8 mouse cellular contexts compared by ENCODE assay signal in genomic region chr7:17026710-17027587, GRCm38 (mm10). TPM values are rescaled to one million over a fixed set of nuclear protein-coding genes. Genes with fewer than 3 reads are reported as not detected.
A peak's percentile ranks its signal among the peaks of the same experiment; 100 is the strongest.
DNase-seq lines count a peak whose midpoint lies in the region; ATAC-seq and TF ChIP-seq lines count a peak whose summit lies in the region.

No protein-coding gene starts in this region.

- TF ChIP-seq POLR2A in olfactory bulb, adult 2 months (IDR thresholded peaks at IDR 0.05; ENCODE audit: insufficient read depth, low read depth, low read length): no peak

- H3K4me1 ChIP-seq in embryonic facial prominence, embryonic 10.5 days: peaks cover 40% of the 10 kb centered on the region
- H3K4me1 ChIP-seq in hindbrain, embryonic 15.5 days (replicated peaks): peaks cover 37% of the 10 kb centered on the region
- peaks cover 46% of the 10 kb centered on the region for H3K4me1 ChIP-seq in liver, embryonic 16.5 days (ENCODE audit: control insufficient read depth, low read depth, low read length)
- H3K4me1 ChIP-seq in olfactory bulb, adult 2 months (ENCODE audit: control insufficient read depth, insufficient read depth, low read length): peaks cover 45% of the 10 kb centered on the region

- ATAC-seq in hindbrain, embryonic 15.5 days (ENCODE audit: low FRiP score, low read depth): no peak; the same call in 1 of the 2 replicates
- ATAC-seq in liver, embryonic 16.5 days (ENCODE audit: low read depth): peak; percentile 57

- peaks cover 41% of the 10 kb centered on the region for H3K36me3 ChIP-seq in embryonic facial prominence, embryonic 10.5 days (replicated peaks)
- peaks cover 7% of the 10 kb centered on the region for H3K36me3 ChIP-seq in hindbrain, embryonic 15.5 days
- H3K36me3 ChIP-seq in liver, embryonic 16.5 days (ENCODE audit: control insufficient read depth, insufficient read depth): peaks cover 7% of the 10 kb centered on the region

- no peaks in the 10 kb centered on the region for H3K27me3 ChIP-seq in embryonic facial prominence, embryonic 10.5 days (replicated peaks; ENCODE audit: low read depth, poor library complexity, severe bottlenecking)
- H3K27me3 ChIP-seq in hindbrain, embryonic 15.5 days: no peaks in the 10 kb centered on the region
- no peaks in the 10 kb centered on the region for H3K27me3 ChIP-seq in liver, embryonic 16.5 days (ENCODE audit: control insufficient read depth, insufficient read depth, low read depth, low read length)

- DNase-seq in layer of hippocampus, adult 2 months (ENCODE audit: low spot score in 2 of 2): peak; percentile 61 to 65
- no peak for DNase-seq in layer of hippocampus, postnatal 36 days
- peak; percentile 35 for DNase-seq in T-cell, adult 2 months (ENCODE audit: low spot score)
- no peak for DNase-seq in embryonic facial prominence, embryonic 10.5 days (ENCODE audit: low spot score)
- no peak for DNase-seq in Muller cell, postnatal 12 days (ENCODE audit: inconsistent ontology term)

- 7% methylated on average over 24 of the region's 24 CpGs for WGBS in embryonic facial prominence, embryonic 10.5 days
- 9% methylated on average over 24 of the region's 24 CpGs for WGBS in hindbrain, embryonic 15.5 days
- WGBS in liver, embryonic 16.5 days (ENCODE audit: insufficient replicate concordance): 2% methylated on average over 24 of the region's 24 CpGs
- 5% methylated on average over 24 of the region's 24 CpGs for WGBS in olfactory bulb, adult 2 months

- peak; percentile 79 for TF ChIP-seq CTCF in layer of hippocampus, adult 2 months (conservative IDR thresholded peaks at IDR 0.05)
- no peak for TF ChIP-seq CTCF in olfactory bulb, adult 2 months (IDR thresholded peaks at IDR 0.05; ENCODE audit: insufficient read depth, low read depth, low read length)

- peak overlapping the region; percentile 95 for H3K9ac ChIP-seq in hindbrain, embryonic 15.5 days
- H3K9ac ChIP-seq in liver, embryonic 16.5 days (ENCODE audit: low read depth, low read length): peak overlapping the region; percentile 92

- peak overlapping the region; percentile 99 for H3K27ac ChIP-seq in layer of hippocampus, adult 2 months
- H3K27ac ChIP-seq in embryonic facial prominence, embryonic 10.5 days (replicated peaks): peak overlapping the region; percentile 94
- H3K27ac ChIP-seq in hindbrain, embryonic 15.5 days (replicated peaks): peak overlapping the region; percentile 77
- H3K27ac ChIP-seq in liver, embryonic 16.5 days (ENCODE audit: low read length): peak overlapping the region; percentile 88
- peak overlapping the region; percentile 81 for H3K27ac ChIP-seq in olfactory bulb, adult 2 months (ENCODE audit: insufficient read depth, low read depth, low read length)

- H3K4me3 ChIP-seq in layer of hippocampus, adult 2 months: peak overlapping the region; percentile 95
- peak overlapping the region; percentile 88 for H3K4me3 ChIP-seq in embryonic facial prominence, embryonic 10.5 days
- H3K4me3 ChIP-seq in hindbrain, embryonic 15.5 days: peak overlapping the region; percentile 95
- peak overlapping the region; percentile 89 for H3K4me3 ChIP-seq in liver, embryonic 16.5 days (ENCODE audit: low read depth, low read length)
- H3K4me3 ChIP-seq in olfactory bulb, adult 2 months (ENCODE audit: insufficient read depth, low read depth, low read length): peak overlapping the region; percentile 89

- H3K4me2 ChIP-seq in hindbrain, embryonic 15.5 days: peak overlapping the region; percentile 81
- H3K4me2 ChIP-seq in liver, embryonic 16.5 days (ENCODE audit: low read depth, low read length): peak overlapping the region; percentile 80

- no peaks in the 10 kb centered on the region for H3K9me3 ChIP-seq in embryonic facial prominence, embryonic 10.5 days
- H3K9me3 ChIP-seq in hindbrain, embryonic 15.5 days: no peaks in the 10 kb centered on the region
- H3K9me3 ChIP-seq in liver, embryonic 16.5 days (replicated peaks; ENCODE audit: control insufficient read depth, low read length): no peaks in the 10 kb centered on the region

RNA-seq across cellular contexts. Expression of gene Ppp5c, which starts 0.8 kb away (rescaled TPM):
- 100 to 1,000 TPM; 148 to 155 TPM for total RNA-seq in layer of hippocampus, adult 2 months (2021)
- total RNA-seq in layer of hippocampus, postnatal 36 days (2021): 100 to 1,000 TPM; 147 to 149 TPM
- polyA plus RNA-seq in embryonic facial prominence, embryonic 10.5 days (2016; fragmentation: Nextera tagmentation; extraction: Ambion mirVana): 138 and 146 TPM in 2 replicates
- 125 and 136 TPM in 2 replicates for polyA plus RNA-seq in hindbrain, embryonic 15.5 days (2015; fragmentation: Nextera tagmentation; extraction: Ambion mirVana)
- polyA plus RNA-seq in liver, embryonic 16.5 days (2015; fragmentation: Nextera tagmentation; extraction: Ambion mirVana): 38.0 and 38.6 TPM in 2 replicates
- polyA plus RNA-seq in olfactory bulb, adult 2 months (2012; ENCODE audit: insufficient read depth, insufficient read length, low replicate concordance, missing spikeins): not detected in 2 replicates

RNA-seq across cellular contexts. Expression of gene Ccdc8, which starts 34.4 kb away (rescaled TPM):
- total RNA-seq in layer of hippocampus, adult 2 months (2021): 1 to 10 TPM; 1.8 to 2.2 TPM
- total RNA-seq in layer of hippocampus, postnatal 36 days (2021): 1 to 10 TPM; 2.2 to 2.8 TPM
- 10.5 and 11.9 TPM in 2 replicates for polyA plus RNA-seq in embryonic facial prominence, embryonic 10.5 days (2016; fragmentation: Nextera tagmentation; extraction: Ambion mirVana)
- polyA plus RNA-seq in hindbrain, embryonic 15.5 days (2015; fragmentation: Nextera tagmentation; extraction: Ambion mirVana): 7.4 and 7.7 TPM in 2 replicates
- polyA plus RNA-seq in liver, embryonic 16.5 days (2015; fragmentation: Nextera tagmentation; extraction: Ambion mirVana): 5.3 and 5.9 TPM in 2 replicates
- not detected in 2 replicates for polyA plus RNA-seq in olfactory bulb, adult 2 months (2012; ENCODE audit: insufficient read depth, insufficient read length, low replicate concordance, missing spikeins)

RNA-seq across cellular contexts. Expression of gene Hif3a, which starts 35.3 kb away (rescaled TPM):
- total RNA-seq in layer of hippocampus, adult 2 months (2021): 10 to 100 TPM; 16.0 to 16.6 TPM
- 10 to 100 TPM in 1 of 2 experiments, 1 to 10 TPM in 1; 4.3 to 14.4 TPM for total RNA-seq in layer of hippocampus, postnatal 36 days (2021)
- 5.6 and 5.7 TPM in 2 replicates for polyA plus RNA-seq in embryonic facial prominence, embryonic 10.5 days (2016; fragmentation: Nextera tagmentation; extraction: Ambion mirVana)
- 5.4 and 6.9 TPM in 2 replicates for polyA plus RNA-seq in hindbrain, embryonic 15.5 days (2015; fragmentation: Nextera tagmentation; extraction: Ambion mirVana)
- 36.0 and 43.3 TPM in 2 replicates for polyA plus RNA-seq in liver, embryonic 16.5 days (2015; fragmentation: Nextera tagmentation; extraction: Ambion mirVana)
- polyA plus RNA-seq in olfactory bulb, adult 2 months (2012; ENCODE audit: insufficient read depth, insufficient read length, low replicate concordance, missing spikeins): not detected in 2 replicates

RNA-seq across cellular contexts. Expression of gene Gm42372, which starts 44.1 kb away (rescaled TPM):
- total RNA-seq in layer of hippocampus, adult 2 months (2021): 10 to 100 TPM; 52.3 to 55.5 TPM
- 10 to 100 TPM; 55.2 to 56.6 TPM for total RNA-seq in layer of hippocampus, postnatal 36 days (2021)
- 0.59 and 0.86 TPM in 2 replicates for polyA plus RNA-seq in embryonic facial prominence, embryonic 10.5 days (2016; fragmentation: Nextera tagmentation; extraction: Ambion mirVana)
- polyA plus RNA-seq in hindbrain, embryonic 15.5 days (2015; fragmentation: Nextera tagmentation; extraction: Ambion mirVana): 5.9 and 6.0 TPM in 2 replicates
- polyA plus RNA-seq in liver, embryonic 16.5 days (2015; fragmentation: Nextera tagmentation; extraction: Ambion mirVana): 0.04 TPM in 2 replicates
- polyA plus RNA-seq in olfactory bulb, adult 2 months (2012; ENCODE audit: insufficient read depth, insufficient read length, low replicate concordance, missing spikeins): not detected in 2 replicates

RNA-seq across cellular contexts. Expression of gene Psg16, which starts 46.9 kb away (rescaled TPM):
- 1 to 10 TPM; 3.5 to 4.1 TPM for total RNA-seq in layer of hippocampus, adult 2 months (2021)
- 1 to 10 TPM; 3.0 to 3.8 TPM for total RNA-seq in layer of hippocampus, postnatal 36 days (2021)
- 0.09 and 0.10 TPM in 2 replicates for polyA plus RNA-seq in embryonic facial prominence, embryonic 10.5 days (2016; fragmentation: Nextera tagmentation; extraction: Ambion mirVana)
- polyA plus RNA-seq in hindbrain, embryonic 15.5 days (2015; fragmentation: Nextera tagmentation; extraction: Ambion mirVana): 4.2 and 4.7 TPM in 2 replicates
- 0.20 and 0.25 TPM in 2 replicates for polyA plus RNA-seq in liver, embryonic 16.5 days (2015; fragmentation: Nextera tagmentation; extraction: Ambion mirVana)
- not detected in 2 replicates for polyA plus RNA-seq in olfactory bulb, adult 2 months (2012; ENCODE audit: insufficient read depth, insufficient read length, low replicate concordance, missing spikeins)

Comparison
In these comparisons a context has a peak if more than half of its experiments do, and no peak if none do; other contexts are left out.
1. DNase-seq: peak in layer of hippocampus, adult 2 months (2 of 2) and T-cell, adult 2 months (single experiment); none in layer of hippocampus, postnatal 36 days (0 of 2), embryonic facial prominence, embryonic 10.5 days (single experiment) and Muller cell, postnatal 12 days (single experiment).
2. Peak in every context shown above with its lines, with median percentiles within 50 percentile points of each other: H3K27ac ChIP-seq and H3K4me3 ChIP-seq.